Mouse (Mus musculus) cortical plate, adult 2 months (tissue): ENCODE results near the gene Spta1.

ENCODE experiments used
- CTCF ChIP-seq: fragments of 200-500 bp; IDR thresholded peaks from 2 replicates; pipeline ENCODE4 v1.5.1; 2011; ENCODE audit warnings: mild to moderate bottlenecking, control low read depth, low read length; ENCODE audit not compliant: insufficient read depth; ENCODE audit errors: extremely low read depth
- POLR2A ChIP-seq: fragments of 200-500 bp; IDR thresholded peaks from 2 replicates; pipeline ENCODE4 v1.6.1; 2011; ENCODE audit warnings: mild to moderate bottlenecking, low read length, control low read depth; ENCODE audit not compliant: insufficient read depth; ENCODE audit errors: extremely low read depth

- TF ChIP-seq POLR2A: no peak
- no peak for TF ChIP-seq CTCF
Measured at GRCm38 (mm10) chr1:174170706-174171501, 1.7 kb upstream of the Spta1 start.
